Mouse (Mus musculus) spleen, postnatal 10 days (tissue): ENCODE data around the gene Gm42878.

Experiments
- DNase-seq, 2 experiments: peaks; one replicate each; pipeline ENCODE4 v3.0.0; 2021 to 2022; ENCODE audit warnings: low spot score in 2 of 2

Gene Gm42878

DNA sequence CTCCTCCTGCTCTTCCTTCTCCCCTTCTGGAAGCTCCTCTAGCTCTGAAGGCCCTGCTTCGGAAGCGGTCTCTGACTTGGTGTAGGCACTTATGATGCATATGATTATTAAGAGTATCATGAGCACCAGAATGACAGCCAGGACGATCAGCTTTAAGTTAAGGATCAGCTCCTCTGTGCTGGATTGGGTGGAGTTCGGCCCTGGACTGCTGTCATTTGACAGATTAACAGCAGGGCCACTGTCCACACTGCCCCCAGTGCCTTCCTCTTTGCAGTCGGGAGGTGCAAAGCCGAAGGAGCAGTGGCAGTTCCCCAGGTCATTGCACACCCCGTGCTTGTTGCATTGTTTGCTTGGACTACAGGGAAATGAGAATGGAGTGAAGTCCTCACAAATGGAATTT lies 44.6 kb downstream of the Gm42878 start:
- DNase-seq, result no peak

DNA sequence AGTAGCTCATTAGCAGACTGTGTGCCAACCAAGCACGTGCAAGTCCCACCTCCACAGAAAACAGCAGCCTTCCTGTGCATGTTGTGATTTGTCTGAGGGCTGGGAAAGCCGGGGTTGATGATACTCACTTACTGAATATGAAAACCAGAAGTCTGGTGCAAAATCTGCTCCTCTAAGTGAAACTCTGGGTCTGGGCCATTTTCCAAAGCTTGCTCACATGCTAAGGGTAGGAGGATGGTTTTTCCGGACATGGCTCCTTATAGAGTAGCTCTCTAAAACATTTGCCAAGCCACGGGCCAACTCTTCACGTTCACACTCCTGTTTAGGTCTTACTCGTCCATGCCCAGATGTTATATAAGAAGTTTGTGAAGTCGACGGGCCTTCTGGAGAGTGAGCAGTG lies 52.0 kb downstream of the Gm42878 start:
- DNase-seq, result no peak

DNA sequence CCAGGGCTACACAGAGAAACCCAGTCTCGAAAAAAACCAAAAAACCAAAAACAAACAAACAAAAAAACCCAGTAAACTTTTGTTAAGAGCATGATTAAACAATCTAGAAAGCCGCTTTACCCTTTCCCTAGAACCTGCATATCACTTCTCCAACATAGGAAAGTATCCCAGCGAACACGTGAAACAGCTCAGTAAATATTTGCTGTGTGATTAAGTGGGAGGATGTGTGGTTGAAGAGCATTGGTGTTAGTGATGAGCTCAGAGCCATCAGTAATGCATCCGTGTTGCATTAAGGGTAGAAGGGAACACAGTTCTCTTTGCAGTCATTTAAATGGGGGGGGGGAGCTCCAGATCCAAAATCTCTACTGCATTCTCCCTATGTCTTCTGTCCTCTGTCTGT lies 60.5 kb downstream of the Gm42878 start:
- DNase-seq, result no peak

DNA sequence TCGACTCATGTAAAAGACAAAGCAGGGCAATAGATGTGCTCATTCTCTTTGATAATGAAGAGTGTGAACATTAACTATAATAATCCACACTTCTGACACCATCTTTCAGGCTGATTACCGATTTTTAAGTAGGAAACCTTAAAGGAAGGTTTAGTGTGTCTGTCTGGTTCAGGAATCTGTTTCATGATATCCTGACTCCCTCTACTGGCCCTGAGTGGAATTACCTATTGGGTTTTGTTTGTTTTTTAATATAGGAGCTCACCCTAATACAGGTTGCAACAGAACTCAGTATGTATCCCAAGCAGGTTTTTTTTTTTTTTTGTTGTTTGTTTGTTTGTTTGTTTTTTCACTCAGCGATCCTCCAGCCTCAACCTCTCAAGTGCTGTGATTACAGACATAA lies 67.6 kb downstream of the Gm42878 start:
- peak in 1 of 2 experiments; percentile 44 for DNase-seq

DNA sequence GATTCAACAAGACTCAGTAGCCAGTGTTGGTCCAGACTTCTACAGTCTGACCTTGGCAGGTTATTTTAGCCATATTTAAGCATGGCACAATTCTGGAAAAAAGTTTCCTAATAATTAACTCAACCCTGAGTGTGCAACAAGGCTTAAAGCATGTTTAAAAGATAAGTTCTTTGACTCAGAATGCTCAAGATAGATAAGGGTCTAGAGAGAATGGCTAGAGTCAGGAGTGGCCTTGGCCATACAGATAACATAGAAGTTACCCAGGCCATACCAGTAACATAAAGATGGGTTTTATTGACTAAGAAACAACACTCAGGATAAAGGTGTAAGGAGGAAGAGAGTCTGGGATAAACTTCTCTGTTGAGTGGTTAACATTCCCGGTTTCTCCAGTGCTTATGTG lies 69.2 kb downstream of the Gm42878 start:
- DNase-seq, result no peak

DNA sequence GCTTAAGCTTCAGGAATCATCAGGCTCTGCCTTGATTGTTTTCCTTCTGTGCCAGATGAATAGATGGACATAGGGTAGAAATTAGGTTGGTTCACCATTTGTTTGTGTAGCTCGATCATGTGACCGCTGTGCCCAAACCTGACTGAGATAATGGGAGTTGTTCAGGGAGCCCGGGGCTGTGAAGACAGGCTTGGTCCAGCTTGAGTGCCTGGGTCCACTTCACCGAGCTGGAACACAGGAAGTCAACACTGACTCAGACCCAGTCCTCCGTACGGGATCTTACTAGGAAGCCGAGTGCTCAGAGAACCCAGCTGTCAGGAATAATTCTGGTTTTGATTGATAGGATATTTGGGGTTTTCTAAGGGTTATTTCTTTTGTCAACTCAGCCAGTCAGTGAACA lies 70.7 kb downstream of the Gm42878 start:
- no peak for DNase-seq

DNA sequence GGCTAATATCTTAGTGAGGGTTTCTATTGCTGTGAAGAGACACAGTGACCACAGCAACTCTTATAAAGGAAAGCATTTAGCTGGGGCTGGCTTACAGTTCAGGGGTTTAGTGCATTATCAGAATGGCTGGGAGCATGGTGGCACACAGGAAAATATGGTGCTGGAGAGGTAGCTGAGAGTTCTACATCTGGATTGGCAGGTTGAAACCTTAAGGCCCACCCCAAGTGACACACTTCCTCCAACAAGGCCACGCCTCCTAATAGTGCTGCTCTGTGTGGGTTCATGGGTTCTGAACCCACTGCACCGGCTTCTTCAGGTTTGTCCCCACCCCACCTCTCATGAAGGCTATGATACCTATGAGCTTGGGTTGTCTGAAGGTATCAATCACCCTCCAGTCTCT lies 72.9 kb downstream of the Gm42878 start:
- DNase-seq, result no peak

DNA sequence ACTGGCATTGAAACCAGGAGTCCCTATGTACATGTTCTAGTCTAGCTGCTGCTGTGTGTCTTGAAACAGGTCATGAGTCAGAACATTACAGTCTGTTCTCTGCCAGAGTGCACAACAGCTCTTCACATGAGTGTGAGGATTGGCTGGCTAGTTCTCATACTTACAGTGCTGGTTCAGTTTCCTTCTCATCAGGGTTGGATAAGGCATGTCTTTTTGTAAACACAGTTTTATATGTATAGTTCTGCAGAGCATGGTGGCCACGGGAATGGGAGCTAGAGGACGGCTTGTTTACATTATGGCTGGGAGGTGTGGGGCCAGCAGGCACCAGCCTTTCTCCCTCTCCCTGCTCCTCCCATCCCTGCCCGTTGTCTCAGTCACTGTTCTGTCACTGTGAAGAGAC lies 75.7 kb downstream of the Gm42878 start:
- no peak for DNase-seq
